9 mouse cellular contexts compared by ENCODE assay signal in the genomic region with DNA sequence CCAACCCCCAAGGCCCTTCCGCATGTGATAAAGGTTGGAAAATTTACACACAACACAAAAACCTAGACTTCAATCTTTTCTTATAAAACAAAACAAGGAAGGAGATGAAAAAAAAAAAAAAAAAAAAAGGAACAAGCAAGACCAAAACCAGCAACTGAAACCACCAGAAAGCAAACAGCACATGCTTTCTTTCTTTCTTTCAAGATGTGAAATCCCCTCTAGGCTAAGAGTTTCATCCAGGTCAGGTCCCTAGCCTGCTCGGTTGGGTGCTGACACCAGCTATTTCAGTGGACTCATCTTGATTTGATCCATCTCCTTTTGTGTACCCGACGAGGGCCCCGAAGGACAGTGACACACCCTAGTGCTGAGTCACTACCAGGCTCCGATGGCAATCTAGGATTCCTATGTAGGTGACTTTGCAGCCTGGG. TPM values are rescaled to one million over a fixed set of nuclear protein-coding genes. Genes with fewer than 3 reads are reported as not detected.
DNase-seq lines count a peak whose midpoint lies in the region; ATAC-seq and TF ChIP-seq lines count a peak whose summit lies in the region.
"Had no signal": no experiment of that assay in that cellular context is flagged by ENCODE, and none has a peak within 500 bp of the region (broad histone marks: within the 10 kb centered on the region; RNA-seq: fewer than 3 reads in every experiment).

No protein-coding gene starts in this region.

- no peak for TF ChIP-seq EP300 in heart, postnatal 0 days (IDR thresholded peaks at IDR 0.05; ENCODE audit: low read depth)

- H3K9ac ChIP-seq in midbrain, embryonic 16.5 days (ENCODE audit: low read depth, low read length), result no peak overlapping the region
- H3K9ac ChIP-seq in heart, postnatal 0 days (replicated peaks; ENCODE audit: low read depth, low read length), result no peak overlapping the region
- H3K9ac ChIP-seq in midbrain, embryonic 14.5 days (replicated peaks; ENCODE audit: low read length), result no peak overlapping the region
- H3K9ac ChIP-seq: midbrain, embryonic 12.5 days had no signal

- H3ac ChIP-seq in myocyte (ENCODE audit: control insufficient read depth, insufficient read length), result no peak overlapping the region

- ATAC-seq in midbrain, embryonic 16.5 days, result no peak
- ATAC-seq in heart, postnatal 0 days (ENCODE audit: insufficient read depth, low read depth), result no peak
- ATAC-seq in midbrain, embryonic 14.5 days (ENCODE audit: low FRiP score, low TSS enrichment), result no peak

- H3K27me3 ChIP-seq in midbrain, embryonic 10.5 days (ENCODE audit: low read depth, poor library complexity, severe bottlenecking), result no peaks in the 10 kb centered on the region
- H3K27me3 ChIP-seq in midbrain, embryonic 16.5 days (ENCODE audit: control insufficient read depth, insufficient read depth, low read depth, low read length), result no peaks in the 10 kb centered on the region
- H3K27me3 ChIP-seq in heart, postnatal 0 days (ENCODE audit: control insufficient read depth, insufficient read depth, low read length), result no peaks in the 10 kb centered on the region
- H3K27me3 ChIP-seq in myocyte (ENCODE audit: control insufficient read depth, insufficient read depth, insufficient read length), result no peaks in the 10 kb centered on the region
- no peaks in the 10 kb centered on the region for H3K27me3 ChIP-seq in midbrain, embryonic 14.5 days (ENCODE audit: control insufficient read depth, insufficient read depth, low read length)
- H3K27me3 ChIP-seq: midbrain, embryonic 12.5 days had no signal

- peak; percentile 16 for DNase-seq in midbrain, embryonic 10.5 days (ENCODE audit: low spot score)
- DNase-seq in T-cell, adult 2 months (ENCODE audit: low spot score), result peak; percentile 44
- DNase-seq in heart, postnatal 0 days (ENCODE audit: low spot score), result no peak
- no peak for DNase-seq in layer of hippocampus, postnatal 25 days (ENCODE audit: extremely low spot score in 1 of 2, low spot score in 1 of 2)
- DNase-seq in cerebellum, postnatal 25 days, result no peak
- no peak for DNase-seq in midbrain, embryonic 14.5 days

- no peak overlapping the region for H3K4me3 ChIP-seq in midbrain, embryonic 10.5 days
- H3K4me3 ChIP-seq in midbrain, embryonic 16.5 days (ENCODE audit: low read depth, low read length), result no peak overlapping the region
- no peak overlapping the region for H3K4me3 ChIP-seq in heart, postnatal 0 days (ENCODE audit: low read depth, low read length)
- H3K4me3 ChIP-seq in myocyte, result no peak overlapping the region
- H3K4me3 ChIP-seq in midbrain, embryonic 14.5 days (replicated peaks; ENCODE audit: low read depth, low read length), result no peak overlapping the region
- H3K4me3 ChIP-seq: midbrain, embryonic 12.5 days had no signal

- TF ChIP-seq POLR2A in myocyte (IDR thresholded peaks at IDR 0.05; ENCODE audit: insufficient read length, low read depth), result no peak

- TF ChIP-seq CTCF in heart, postnatal 0 days (IDR thresholded peaks at IDR 0.05; ENCODE audit: low read depth), result no peak

- H3K9me3 ChIP-seq in midbrain, embryonic 10.5 days (replicated peaks), result no peaks in the 10 kb centered on the region
- no peaks in the 10 kb centered on the region for H3K9me3 ChIP-seq in midbrain, embryonic 16.5 days (replicated peaks; ENCODE audit: control insufficient read depth, low read length, poor library complexity, severe bottlenecking)
- H3K9me3 ChIP-seq in heart, postnatal 0 days (replicated peaks; ENCODE audit: control insufficient read depth, low read length), result no peaks in the 10 kb centered on the region
- H3K9me3 ChIP-seq in midbrain, embryonic 14.5 days (ENCODE audit: control insufficient read depth, low read length), result no peaks in the 10 kb centered on the region
- H3K9me3 ChIP-seq: midbrain, embryonic 12.5 days had no signal

- 61% methylated on average over 6 of the region's 6 CpGs for WGBS in midbrain, embryonic 10.5 days
- 39% methylated on average over 6 of the region's 6 CpGs for WGBS in midbrain, embryonic 16.5 days
- 39% methylated on average over 6 of the region's 6 CpGs for WGBS in heart, postnatal 0 days
- WGBS in midbrain, embryonic 14.5 days, result 43% methylated on average over 6 of the region's 6 CpGs

- H3K79me2 ChIP-seq in myocyte (ENCODE audit: control insufficient read depth, insufficient read depth), result peaks cover 44% of the 10 kb centered on the region

- H3K27ac ChIP-seq in midbrain, embryonic 10.5 days (replicated peaks), result peak overlapping the region; percentile 42; the same call in 1 of the 2 replicates
- H3K27ac ChIP-seq in midbrain, embryonic 16.5 days (ENCODE audit: low read length), result no peak overlapping the region
- H3K27ac ChIP-seq in heart, postnatal 0 days (ENCODE audit: low read depth), result peak overlapping the region; percentile 15; the same call in 1 of the 2 replicates
- H3K27ac ChIP-seq in midbrain, embryonic 14.5 days (replicated peaks; ENCODE audit: low read depth, low read length), result no peak overlapping the region
- H3K27ac ChIP-seq: midbrain, embryonic 12.5 days had no signal

- H3K4me2 ChIP-seq in midbrain, embryonic 16.5 days (ENCODE audit: low read length), result no peak overlapping the region
- no peak overlapping the region for H3K4me2 ChIP-seq in heart, postnatal 0 days (ENCODE audit: low read depth, low read length)
- peak overlapping the region; percentile 72 for H3K4me2 ChIP-seq in myocyte (ENCODE audit: low read depth)
- no peak overlapping the region for H3K4me2 ChIP-seq in midbrain, embryonic 14.5 days (ENCODE audit: low read length)
- H3K4me2 ChIP-seq: midbrain, embryonic 12.5 days had no signal

- no peaks in the 10 kb centered on the region for H3K36me3 ChIP-seq in midbrain, embryonic 10.5 days
- no peaks in the 10 kb centered on the region for H3K36me3 ChIP-seq in midbrain, embryonic 16.5 days (ENCODE audit: control insufficient read depth, insufficient read depth, low read length)
- no peaks in the 10 kb centered on the region for H3K36me3 ChIP-seq in heart, postnatal 0 days (replicated peaks; ENCODE audit: control insufficient read depth, insufficient read depth, low read length)
- H3K36me3 ChIP-seq in myocyte (ENCODE audit: control insufficient read depth, insufficient read depth), result no peaks in the 10 kb centered on the region
- no peaks in the 10 kb centered on the region for H3K36me3 ChIP-seq in midbrain, embryonic 14.5 days (ENCODE audit: control insufficient read depth, insufficient read depth, low read length)
- H3K36me3 ChIP-seq: midbrain, embryonic 12.5 days had no signal

- H3K4me1 ChIP-seq in midbrain, embryonic 10.5 days, result peaks cover 15% of the 10 kb centered on the region
- H3K4me1 ChIP-seq in midbrain, embryonic 16.5 days (ENCODE audit: control insufficient read depth, insufficient read depth, low read length), result peaks cover 11% of the 10 kb centered on the region
- H3K4me1 ChIP-seq in heart, postnatal 0 days (ENCODE audit: control insufficient read depth, insufficient read depth), result peaks cover 20% of the 10 kb centered on the region; the same call in 1 of the 2 replicates
- H3K4me1 ChIP-seq in midbrain, embryonic 14.5 days (ENCODE audit: control insufficient read depth, insufficient read depth, low read length), result peaks cover 6% of the 10 kb centered on the region; the same call in 1 of the 2 replicates

TF ChIP-seq in myocyte, 11 proteins besides CTCF, POLR2A, EP300 and RAD21:
- no peak for TF ChIP-seq MYOG (IDR thresholded peaks at IDR 0.05; ENCODE audit: control insufficient read depth in 1 of 3, insufficient read depth in 1 of 3, insufficient read length in 2 of 3, low read depth in 2 of 3)
- no peak for TF ChIP-seq POLR2AphosphoS2 (IDR thresholded peaks at IDR 0.05; ENCODE audit: insufficient read length, low read depth)
- TF ChIP-seq TCF3 (IDR thresholded peaks at IDR 0.05; ENCODE audit: insufficient read length, low read depth), result no peak
- no peak for TF ChIP-seq SRF (IDR thresholded peaks at IDR 0.05; ENCODE audit: control insufficient read depth, insufficient read length, low read depth)
- no peak for TF ChIP-seq E2F4 (IDR thresholded peaks at IDR 0.05; ENCODE audit: insufficient read depth)
- TF ChIP-seq CEBPB (IDR thresholded peaks at IDR 0.05; ENCODE audit: insufficient read depth, poor library complexity, severe bottlenecking), result no peak
- TF ChIP-seq REST (IDR thresholded peaks at IDR 0.05; ENCODE audit: insufficient read depth, insufficient read length), result no peak
- TF ChIP-seq MYOD1 (IDR thresholded peaks at IDR 0.05; ENCODE audit: control insufficient read depth in 1 of 3, insufficient read length in 2 of 3, low read depth in 2 of 3), result no peak
- no peak for TF ChIP-seq TCF12 (IDR thresholded peaks at IDR 0.05; ENCODE audit: insufficient read depth, poor library complexity, severe bottlenecking)
- no peak for TF ChIP-seq MAX (IDR thresholded peaks at IDR 0.05; ENCODE audit: low read depth)
- no peak for TF ChIP-seq USF1 (IDR thresholded peaks at IDR 0.05; ENCODE audit: low read depth)

RNA-seq across cellular contexts. Expression of gene Arid5b, which starts 29.2 kb away (rescaled TPM):
- polyA plus RNA-seq in midbrain, embryonic 10.5 days (2016; fragmentation: Nextera tagmentation; extraction: Ambion mirVana), result 7.8 and 10.6 TPM in 2 replicates
- 17.6 and 19.1 TPM in 2 replicates for polyA plus RNA-seq in midbrain, embryonic 16.5 days (2015; fragmentation: Nextera tagmentation; extraction: Ambion mirVana)
- total RNA-seq in heart, postnatal 0 days (2014; rRNA removed; ENCODE audit: low replicate concordance), result 14.5 and 24.2 TPM in 2 replicates
- polyA plus RNA-seq in heart, postnatal 0 days (2015; fragmentation: Nextera tagmentation; extraction: Ambion mirVana), result 11.4 and 16.7 TPM in 2 replicates
- 7.7 TPM for polyA plus RNA-seq in myocyte (2012; fragmentation: generic; extraction: Trizol)
- 10 to 100 TPM; 21.5 to 22.8 TPM for total RNA-seq in layer of hippocampus, postnatal 25 days (2021)
- polyA plus RNA-seq in midbrain, embryonic 14.5 days (2014; fragmentation: Nextera tagmentation; extraction: Ambion mirVana), result 18.4 and 22.2 TPM in 2 replicates

Comparison
In these comparisons a context has a peak if more than half of its experiments do, and no peak if none do; other contexts are left out.
1. DNase-seq: peak in midbrain, embryonic 10.5 days (single experiment) and T-cell, adult 2 months (single experiment); none in heart, postnatal 0 days (single experiment), layer of hippocampus, postnatal 25 days (0 of 2), cerebellum, postnatal 25 days (0 of 2) and midbrain, embryonic 14.5 days (single experiment).
2. H3K27ac ChIP-seq: peak in midbrain, embryonic 10.5 days (single experiment) and heart, postnatal 0 days (single experiment); none in midbrain, embryonic 16.5 days (single experiment) and midbrain, embryonic 14.5 days (single experiment).